Mouse (Mus musculus): ENCODE results near the gene Pim1. TPM values are rescaled to one million over a fixed set of nuclear protein-coding genes. Genes with fewer than 3 reads are reported as not detected.

The Pim1 gene
- polyA plus RNA-seq, 1 experiment from 2014 or later: 19.3 TPM

DNA sequence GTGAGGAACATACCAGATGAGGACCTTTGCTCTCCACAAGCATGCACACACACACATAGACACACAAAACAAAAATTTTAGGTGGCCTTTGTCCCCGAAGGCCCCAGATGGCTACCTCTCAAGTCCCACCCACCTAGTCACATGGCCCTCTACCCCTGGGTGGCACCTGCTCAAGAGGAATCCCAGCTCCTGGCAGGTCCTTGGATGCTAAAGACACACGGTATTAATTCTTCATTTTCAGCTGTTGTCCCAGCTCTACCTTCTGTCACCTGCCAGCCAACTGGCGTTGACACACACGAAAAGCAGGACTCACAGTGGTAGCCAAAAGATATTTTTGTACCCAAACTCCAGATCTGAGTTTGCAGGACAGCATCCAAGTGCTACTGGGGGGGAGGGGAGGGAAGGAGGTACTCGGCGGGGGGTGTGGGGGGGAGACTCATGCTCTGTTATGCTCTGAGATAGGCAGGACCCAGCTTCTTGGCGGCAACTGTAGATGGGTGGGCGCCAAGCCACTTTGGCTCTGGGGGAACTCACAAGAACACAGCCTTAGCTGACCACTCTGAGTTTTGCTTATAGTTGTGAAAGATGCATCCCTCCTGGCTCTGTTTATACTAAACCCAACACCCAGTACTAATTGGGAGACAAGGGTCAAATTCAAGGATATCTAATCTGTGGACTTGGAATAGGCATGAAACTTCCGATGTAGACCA is 35.0 kb upstream of the Pim1 start:
- Histone ChIP-seq H3K9me3 (no peaks in the 10 kb centered on the region), H3K4me1 (peaks cover 71% of the 10 kb centered on the region)
- WGBS: 52% methylated on average over 9 of the region's 9 CpGs

DNA sequence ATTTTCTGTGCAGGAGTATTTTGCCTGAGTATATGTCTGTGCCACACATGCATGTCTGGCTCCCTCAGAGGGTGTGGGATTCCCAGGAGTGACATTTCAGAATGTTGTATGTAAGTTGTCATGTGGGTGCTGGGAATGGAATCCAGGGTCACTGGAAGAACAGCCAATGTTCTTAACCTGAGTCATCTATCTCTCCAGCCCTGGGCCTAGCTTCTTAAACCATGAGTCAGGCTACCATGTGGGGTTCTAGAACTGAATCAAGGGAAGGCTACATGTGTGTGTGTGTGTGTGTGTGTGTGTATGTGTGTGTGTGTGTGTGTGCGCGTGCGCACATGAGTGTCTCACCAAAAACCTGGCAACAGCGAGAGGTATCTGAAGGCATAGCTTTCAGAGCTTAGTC is 34.1 kb upstream of the Pim1 start:
- Histone ChIP-seq H3K27ac (replicated peaks) (peak overlapping the region; percentile 97), H3K4me3 (no peak overlapping the region), H3K4me2 (no peak overlapping the region), H3K9ac (peak overlapping the region; percentile 80; the same call in 1 of the 2 replicates), H3K4me1 (peaks cover 66% of the 10 kb centered on the region), H3K27me3 (replicated peaks) (no peaks in the 10 kb centered on the region), H3K36me3 (no peaks in the 10 kb centered on the region), H3K9me3 (no peaks in the 10 kb centered on the region)
- no peak for ATAC-seq (ENCODE audit: extremely low read depth, insufficient number of reproducible peaks, low FRiP score, low TSS enrichment)
- 93% methylated on average over 4 of the region's 4 CpGs for WGBS

More for the DNA sequence above, 35.0 kb upstream of the Pim1 start:
- Histone ChIP-seq H3K27ac (replicated peaks) (peak overlapping the region; percentile 97), H3K36me3 (no peaks in the 10 kb centered on the region), H3K27me3 (replicated peaks) (no peaks in the 10 kb centered on the region), H3K4me3 (no peak overlapping the region), H3K9ac (peak overlapping the region; percentile 28; the same call in 1 of the 2 replicates), H3K4me2 (no peak overlapping the region)
- no peak for ATAC-seq (ENCODE audit: extremely low read depth, insufficient number of reproducible peaks, low FRiP score, low TSS enrichment)

DNA sequence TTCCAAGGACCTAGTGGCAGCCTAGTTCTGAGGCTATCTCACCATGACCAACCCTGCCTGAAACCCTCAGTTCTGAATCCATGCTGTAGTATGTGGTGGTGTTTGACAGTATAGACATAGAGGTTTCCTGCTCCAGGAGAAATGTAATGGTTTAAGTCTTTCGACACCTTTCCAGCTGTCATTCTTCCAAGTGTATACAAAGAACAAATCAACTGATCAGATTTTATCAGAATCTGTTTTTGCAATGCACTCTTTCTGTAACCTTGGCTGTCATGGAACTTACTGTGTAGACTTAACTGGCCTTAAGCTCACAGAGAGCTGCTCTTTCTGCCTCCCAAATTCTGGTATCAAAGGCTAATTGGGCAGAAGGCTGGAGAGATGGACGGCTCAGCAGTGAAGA is 33.6 kb upstream of the Pim1 start:
- H3K4me3 ChIP-seq: no peak overlapping the region
- no peak overlapping the region for H3K4me2 ChIP-seq
- H3K27me3 ChIP-seq (replicated peaks): no peaks in the 10 kb centered on the region
- H3K9ac ChIP-seq: peak overlapping the region; percentile 80
- WGBS: 69% methylated on average over 2 of the region's 2 CpGs
- H3K9me3 ChIP-seq: no peaks in the 10 kb centered on the region
- H3K27ac ChIP-seq (replicated peaks): peak overlapping the region; percentile 97
- H3K36me3 ChIP-seq: no peaks in the 10 kb centered on the region
- peaks cover 62% of the 10 kb centered on the region for H3K4me1 ChIP-seq
- ATAC-seq (ENCODE audit: extremely low read depth, insufficient number of reproducible peaks, low FRiP score, low TSS enrichment): no peak

DNA sequence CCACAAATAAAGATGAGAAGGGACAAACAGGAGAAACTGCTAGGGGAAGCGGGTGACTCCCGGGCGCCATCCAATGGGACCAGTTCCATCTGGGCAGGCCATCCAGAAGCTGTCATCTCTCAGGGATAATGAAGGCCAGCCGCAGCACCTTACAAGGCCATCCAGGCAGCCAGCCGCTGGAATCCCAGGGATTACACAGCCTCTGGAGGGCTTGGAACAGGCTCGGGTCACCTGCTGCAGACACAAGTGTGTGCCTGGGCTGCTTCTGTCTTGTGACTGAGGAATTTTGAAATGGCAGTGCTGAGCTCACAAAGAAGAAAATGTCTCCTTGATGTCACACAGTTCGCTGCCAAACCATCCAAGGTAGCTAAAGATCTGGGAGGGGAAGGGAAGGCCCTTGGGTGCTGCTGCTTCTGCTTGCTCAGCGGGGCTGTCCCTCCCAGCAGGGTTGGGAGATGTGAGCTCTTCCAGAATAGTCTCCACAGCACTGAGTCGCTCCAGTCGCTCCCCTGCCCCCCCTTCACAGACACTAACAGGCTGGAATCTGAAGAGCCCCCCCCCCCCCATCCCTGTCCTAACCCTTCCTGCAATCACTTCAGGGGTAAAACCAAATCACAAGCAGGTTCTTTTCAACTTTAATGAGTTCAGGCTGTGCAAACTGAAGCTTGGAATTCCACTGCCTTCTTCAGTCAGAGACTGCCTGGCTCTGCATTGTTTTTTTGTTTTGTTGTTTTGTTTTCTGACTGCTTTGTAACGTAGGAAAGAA is 32.6 kb upstream of the Pim1 start:
- Histone ChIP-seq H3K27ac (replicated peaks) (peak overlapping the region; percentile 97), H3K36me3 (no peaks in the 10 kb centered on the region), H3K9me3 (no peaks in the 10 kb centered on the region), H3K27me3 (replicated peaks) (no peaks in the 10 kb centered on the region), H3K4me1 (peaks cover 57% of the 10 kb centered on the region), H3K4me3 (0 out of 2 replicates have a peak overlapping the region, but pooled peaks have one; percentile 2), H3K9ac (peak overlapping the region; percentile 80), H3K4me2 (peak overlapping the region; percentile 67)
- ATAC-seq (ENCODE audit: extremely low read depth, insufficient number of reproducible peaks, low FRiP score, low TSS enrichment): peak; percentile 65
- WGBS: 20% methylated on average over 11 of the region's 11 CpGs

DNA sequence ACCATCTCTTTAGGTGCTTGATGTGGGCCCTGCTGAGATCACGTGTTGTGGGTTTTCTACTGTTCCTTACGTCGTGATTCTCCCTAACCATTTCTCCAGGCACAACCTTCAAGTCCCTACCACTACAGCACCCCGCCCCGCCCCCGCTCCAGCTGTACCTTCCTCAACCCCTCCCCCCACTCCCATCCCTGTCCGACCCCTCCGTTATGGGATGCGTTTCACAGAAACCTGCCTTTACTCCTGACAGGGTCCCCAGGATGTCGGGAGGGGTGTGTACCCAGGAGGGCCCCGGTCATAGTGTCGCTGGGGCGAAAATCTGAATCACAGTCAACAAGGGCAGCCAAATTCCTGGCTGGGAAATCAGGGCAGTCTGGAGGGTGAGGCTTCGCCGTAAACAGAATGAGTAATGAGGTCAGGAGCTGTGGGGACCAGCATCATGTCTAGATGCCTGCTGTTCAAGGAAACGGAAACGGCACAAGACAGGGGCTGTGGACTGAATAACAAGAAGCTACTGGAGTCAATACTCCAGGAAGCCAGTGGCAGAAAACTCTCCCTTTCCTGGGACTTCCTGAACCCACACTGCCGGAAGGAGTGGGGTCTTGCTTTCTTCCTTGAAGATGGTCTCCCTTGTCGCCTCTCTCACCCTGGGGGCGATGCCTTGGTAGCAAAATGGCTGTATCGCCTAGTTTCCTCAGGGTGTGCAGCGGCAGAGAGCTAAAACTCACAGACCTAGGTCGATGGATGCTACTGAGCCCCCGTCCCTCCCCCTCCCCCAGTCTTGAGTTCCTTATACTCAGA is 31.0 kb upstream of the Pim1 start:
- WGBS: 4% methylated on average over 24 of the region's 24 CpGs
- peak overlapping the region; percentile 37 for H3K4me3 ChIP-seq
- no peak for ATAC-seq (ENCODE audit: extremely low read depth, insufficient number of reproducible peaks, low FRiP score, low TSS enrichment)

DNA sequence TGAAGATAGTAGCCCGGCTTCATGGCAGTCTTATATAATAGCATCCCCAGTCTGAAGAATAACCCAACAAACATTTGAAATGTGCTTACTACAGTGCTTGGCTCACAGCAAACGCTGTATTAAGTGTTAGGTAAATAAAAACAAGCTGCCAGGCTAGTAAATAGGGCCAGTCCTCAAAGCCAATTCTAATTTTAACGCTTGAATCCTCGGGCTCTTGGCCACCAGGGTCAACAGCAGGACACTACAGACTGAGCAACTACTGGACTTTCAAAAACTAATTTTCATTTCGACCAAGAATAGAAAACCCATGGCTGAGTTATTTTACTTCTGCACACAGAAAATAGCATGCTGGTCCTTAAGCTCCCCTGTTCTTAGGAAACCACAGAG is 30.4 kb upstream of the Pim1 start:
- H3K36me3 ChIP-seq: no peaks in the 10 kb centered on the region
- H3K27me3 ChIP-seq (replicated peaks): no peaks in the 10 kb centered on the region
- ATAC-seq (ENCODE audit: extremely low read depth, insufficient number of reproducible peaks, low FRiP score, low TSS enrichment): no peak
- H3K27ac ChIP-seq (replicated peaks): peak overlapping the region; percentile 97
- H3K9ac ChIP-seq: peak overlapping the region; percentile 80
- 16% methylated on average over 5 of the region's 5 CpGs for WGBS
- H3K4me1 ChIP-seq: peaks cover 77% of the 10 kb centered on the region
- H3K4me3 ChIP-seq: no peak overlapping the region
- no peaks in the 10 kb centered on the region for H3K9me3 ChIP-seq
- H3K4me2 ChIP-seq: peak overlapping the region; percentile 67

More for the DNA sequence above, 31.0 kb upstream of the Pim1 start:
- Histone ChIP-seq H3K4me2 (peak overlapping the region; percentile 67), H3K27me3 (replicated peaks) (no peaks in the 10 kb centered on the region), H3K36me3 (no peaks in the 10 kb centered on the region), H3K4me1 (peaks cover 72% of the 10 kb centered on the region), H3K9me3 (no peaks in the 10 kb centered on the region), H3K27ac (replicated peaks) (peak overlapping the region; percentile 97), H3K9ac (peak overlapping the region; percentile 80)

DNA sequence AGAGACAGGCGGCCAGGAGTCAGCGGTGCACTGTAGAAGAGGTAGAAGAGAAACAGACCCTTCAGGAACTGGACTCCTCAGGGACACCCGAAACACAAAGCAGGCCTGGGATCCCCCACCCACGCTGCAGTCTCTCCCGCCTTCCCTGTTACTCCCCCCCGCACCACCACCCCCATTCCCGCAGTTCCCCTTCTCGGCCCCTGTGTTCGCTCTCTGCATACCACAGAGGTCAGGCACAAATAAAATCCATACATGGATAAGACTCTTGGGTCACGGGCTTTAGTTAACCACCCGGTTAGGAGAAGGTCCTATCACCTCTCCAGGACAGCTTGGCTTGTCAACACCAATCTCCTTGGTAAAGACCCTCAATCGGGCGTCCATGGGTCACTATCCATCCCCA is 26.9 kb upstream of the Pim1 start:
- peak overlapping the region; percentile 47 for H3K4me3 ChIP-seq
- H3K36me3 ChIP-seq: no peaks in the 10 kb centered on the region
- H3K4me2 ChIP-seq: peak overlapping the region; percentile 71
- H3K27ac ChIP-seq (replicated peaks): peak overlapping the region; percentile 97
- no peaks in the 10 kb centered on the region for H3K9me3 ChIP-seq
- H3K27me3 ChIP-seq (replicated peaks): no peaks in the 10 kb centered on the region
- peak; percentile 17 for ATAC-seq (ENCODE audit: extremely low read depth, insufficient number of reproducible peaks, low FRiP score, low TSS enrichment)
- 6% methylated on average over 13 of the region's 13 CpGs for WGBS
- peak overlapping the region; percentile 79 for H3K9ac ChIP-seq
- peaks cover 77% of the 10 kb centered on the region for H3K4me1 ChIP-seq

DNA sequence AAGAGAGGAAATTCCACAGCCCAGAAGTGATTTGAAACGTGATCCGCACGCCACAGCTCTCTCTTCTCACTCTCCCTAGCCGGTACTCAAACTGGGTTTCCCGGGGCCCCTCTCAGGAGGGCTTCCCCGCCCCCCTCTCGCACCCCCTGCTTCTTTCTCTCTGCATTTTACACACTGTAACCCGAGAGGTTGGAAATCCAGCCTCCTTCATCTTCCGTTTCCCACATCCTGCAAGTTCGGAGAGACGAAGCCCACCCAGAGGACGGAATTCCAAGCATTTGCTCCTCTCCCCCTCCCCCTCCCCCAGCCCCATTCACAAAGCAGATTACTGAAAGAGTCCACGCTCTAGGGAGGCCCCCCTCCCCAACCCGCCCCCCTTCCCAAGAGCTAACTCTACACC is 26.5 kb upstream of the Pim1 start:
- ATAC-seq (ENCODE audit: extremely low read depth, insufficient number of reproducible peaks, low FRiP score, low TSS enrichment): peak; percentile 3; the same call in 1 of the 2 replicates
- H3K4me3 ChIP-seq: peak overlapping the region; percentile 47
- H3K9ac ChIP-seq: peak overlapping the region; percentile 79
- no peaks in the 10 kb centered on the region for H3K36me3 ChIP-seq
- peak overlapping the region; percentile 97 for H3K27ac ChIP-seq (replicated peaks)
- WGBS: 2% methylated on average over 14 of the region's 14 CpGs
- H3K4me2 ChIP-seq: peak overlapping the region; percentile 71
- H3K9me3 ChIP-seq: no peaks in the 10 kb centered on the region
- H3K4me1 ChIP-seq: peaks cover 73% of the 10 kb centered on the region
- H3K27me3 ChIP-seq (replicated peaks): no peaks in the 10 kb centered on the region

DNA sequence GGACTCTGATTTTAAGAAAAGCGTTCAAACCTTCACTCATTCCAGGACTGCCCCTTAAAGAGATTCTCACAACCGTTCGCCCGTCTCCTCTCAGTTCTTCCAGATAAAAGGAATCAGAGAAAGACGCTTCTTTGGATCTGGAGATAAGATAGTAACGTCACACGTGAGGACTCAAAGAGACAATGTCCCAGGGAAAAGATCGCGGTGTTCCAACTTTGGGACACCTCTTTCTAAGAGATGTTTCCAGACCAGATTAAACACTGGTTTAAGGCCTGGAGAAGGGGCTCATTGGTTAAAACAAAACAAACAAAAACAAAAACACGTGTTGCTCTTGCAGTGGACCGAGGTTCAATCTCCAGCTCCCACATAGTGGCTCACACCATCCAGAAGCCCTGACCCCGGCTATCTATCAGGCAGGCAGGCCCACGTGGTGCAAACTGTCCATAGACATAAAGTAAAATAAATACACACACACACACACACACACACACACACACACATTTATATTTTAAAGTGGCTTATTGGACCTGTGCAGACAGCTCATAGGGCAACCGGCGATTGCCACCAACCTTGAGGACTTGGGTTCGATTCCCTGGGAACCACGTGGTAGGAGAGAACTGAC is 25.9 kb upstream of the Pim1 start:
- no peaks in the 10 kb centered on the region for H3K9me3 ChIP-seq
- ATAC-seq (ENCODE audit: extremely low read depth, insufficient number of reproducible peaks, low FRiP score, low TSS enrichment): no peak
- peak overlapping the region; percentile 47 for H3K4me3 ChIP-seq
- H3K27me3 ChIP-seq (replicated peaks): no peaks in the 10 kb centered on the region
- peak overlapping the region; percentile 79 for H3K9ac ChIP-seq
- 13% methylated on average over 17 of the region's 17 CpGs for WGBS
- H3K36me3 ChIP-seq: no peaks in the 10 kb centered on the region
- peaks cover 67% of the 10 kb centered on the region for H3K4me1 ChIP-seq
- H3K27ac ChIP-seq (replicated peaks): peak overlapping the region; percentile 97
- H3K4me2 ChIP-seq: peak overlapping the region; percentile 71

DNA sequence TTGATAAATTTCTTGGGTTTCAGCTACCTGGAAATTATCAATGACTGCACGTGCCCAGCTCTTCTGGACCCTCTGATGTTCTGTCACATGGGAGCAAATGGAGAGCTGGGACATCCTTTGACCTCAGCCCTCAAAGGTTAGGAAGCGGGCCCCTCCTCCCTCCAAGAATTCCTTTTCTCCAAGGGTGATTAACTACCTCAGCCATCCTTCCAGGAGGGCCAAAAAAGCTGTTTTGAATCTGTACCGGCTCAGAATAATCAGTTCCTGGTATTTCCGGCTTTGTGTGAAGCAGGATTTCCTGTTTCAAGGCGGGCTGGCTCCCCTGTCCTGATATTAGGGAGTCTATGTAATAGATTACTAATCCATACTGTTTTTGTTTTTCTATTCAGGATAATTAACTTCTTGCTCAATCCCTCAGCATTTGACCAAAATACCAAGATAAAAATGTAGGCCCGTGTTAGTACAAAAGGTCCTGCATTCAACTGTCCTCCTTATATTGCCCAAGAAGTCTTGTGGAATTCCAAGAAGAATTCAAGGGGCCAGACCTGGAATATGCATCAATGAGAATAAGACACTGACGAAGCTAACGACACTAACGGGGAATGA is 25.0 kb upstream of the Pim1 start:
- H3K36me3 ChIP-seq: no peaks in the 10 kb centered on the region
- no peak for ATAC-seq (ENCODE audit: extremely low read depth, insufficient number of reproducible peaks, low FRiP score, low TSS enrichment)
- H3K27ac ChIP-seq (replicated peaks): peak overlapping the region; percentile 97

More for the DNA sequence above, 25.0 kb upstream of the Pim1 start:
- H3K9me3 ChIP-seq: no peaks in the 10 kb centered on the region
- H3K4me2 ChIP-seq: no peak overlapping the region
- peaks cover 67% of the 10 kb centered on the region for H3K4me1 ChIP-seq
- WGBS: 25% methylated on average over 9 of the region's 9 CpGs
- no peak overlapping the region for H3K9ac ChIP-seq
- no peaks in the 10 kb centered on the region for H3K27me3 ChIP-seq (replicated peaks)
- H3K4me3 ChIP-seq: no peak overlapping the region

Data from heart, embryonic 13.5 days (tissue).